Mouse (Mus musculus) thymus, adult 2 months (tissue): ENCODE measurements around the gene Ube4a. TPM values are rescaled to one million over a fixed set of nuclear protein-coding genes. Genes with fewer than 3 reads are reported as not detected.

Experiments
- DNase-seq: peaks from one replicate; pipeline ENCODE4 v3.0.0; 2021
- H3K27ac ChIP-seq: fragments of 200-500 bp; 2 replicates; pipeline ENCODE4 v1.5.1; 2012; ENCODE audit warnings: low read length, control low read depth; ENCODE audit not compliant: control insufficient read depth, insufficient read depth
- H3K27me3 ChIP-seq: fragments of 200-500 bp; 2 replicates; pipeline ENCODE4 v1.6.1; 2012; ENCODE audit warnings: mild to moderate bottlenecking, low read length, moderate library complexity, mixed read lengths; ENCODE audit not compliant: control insufficient read depth, insufficient read depth
- H3K36me3 ChIP-seq: fragments of 200-500 bp; 2 replicates; pipeline ENCODE4 v1.6.1; 2012; ENCODE audit warnings: mild to moderate bottlenecking, low read length, moderate library complexity; ENCODE audit not compliant: control insufficient read depth, insufficient read depth
- H3K4me1 ChIP-seq: fragments of 200-500 bp; replicated peaks from 2 replicates; pipeline ENCODE4 v1.6.1; 2012; ENCODE audit warnings: low read length; ENCODE audit not compliant: control insufficient read depth, insufficient read depth
- H3K4me3 ChIP-seq: fragments of 200-500 bp; 2 replicates; pipeline ENCODE4 v1.5.1; 2012; ENCODE audit warnings: mild to moderate bottlenecking, low read length, control low read depth, moderate library complexity; ENCODE audit not compliant: control insufficient read depth, insufficient read depth
- CTCF ChIP-seq: fragments of 200-500 bp; IDR thresholded peaks from 2 replicates; pipeline ENCODE4 v1.5.1; 2012; ENCODE audit warnings: mild to moderate bottlenecking, control low read depth, low read length, moderate library complexity, borderline replicate concordance; ENCODE audit not compliant: control insufficient read depth, poor library complexity, insufficient read depth; ENCODE audit errors: extremely low read depth
- POLR2A ChIP-seq: fragments of 200-500 bp; IDR thresholded peaks from 2 replicates; pipeline ENCODE4 v1.6.1; 2012; ENCODE audit warnings: mild to moderate bottlenecking, low read length, control low read depth, moderate library complexity; ENCODE audit not compliant: control insufficient read depth, poor library complexity, insufficient read depth; ENCODE audit errors: extremely low read depth
- WGBS: fragments of 180-500 bp; shearing (Covaris S2); methylation state at CpG from one replicate; pipeline ENCODE4 v1.1.7; 2018; 5-methylcytosine and 5-hydroxymethylcytosine counted together
- polyA plus RNA-seq: library from polyadenylated mRNA; depleted of rRNA; stranded (reverse); fragments of >200 nt; gene quantifications from 2 replicates; pipeline ENCODE4 v1.2.3, GENCODE M21; 2012; rRNA removed

Gene Ube4a
- polyA plus RNA-seq, 1 experiment: 23.7 TPM

DNA sequence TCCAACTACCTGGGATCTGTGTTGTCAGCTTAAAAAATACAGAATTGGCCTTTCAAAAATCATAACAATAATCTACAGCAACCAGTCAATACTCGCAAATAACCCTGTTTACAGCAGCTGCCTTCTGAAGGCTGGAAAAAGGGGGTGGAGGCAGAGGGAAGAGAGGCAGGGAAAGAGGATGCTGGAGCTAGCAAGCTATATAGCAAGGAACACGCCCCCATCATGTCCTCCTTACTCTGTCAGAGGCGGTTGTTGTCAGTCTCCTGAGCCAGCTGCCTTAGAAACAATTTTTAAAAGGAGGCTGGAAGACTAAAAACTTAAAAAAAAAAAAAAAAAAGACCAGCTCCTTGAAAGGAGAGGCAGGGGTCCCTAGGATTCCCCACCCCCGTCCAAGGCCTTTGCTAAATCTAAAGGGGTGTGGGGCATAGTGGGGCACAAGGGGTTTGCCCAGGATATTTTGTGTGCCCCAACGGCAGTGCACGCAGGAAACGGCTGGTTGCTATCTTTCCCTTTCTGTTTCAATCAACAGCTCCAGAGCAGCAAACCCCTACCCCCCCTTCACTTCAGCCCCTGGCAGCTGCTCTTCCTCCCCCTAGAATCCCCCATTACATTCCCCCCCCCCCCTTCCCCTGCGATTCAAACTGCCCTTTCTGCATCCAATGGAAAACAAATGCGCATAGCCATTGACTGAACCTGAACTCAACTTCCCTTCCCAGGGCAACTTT is 86.5 kb downstream of the Ube4a start:
- Histone ChIP-seq H3K27me3 (no peaks in the 10 kb centered on the region), H3K36me3 (no peaks in the 10 kb centered on the region; the same call in 1 of the 2 replicates), H3K4me1 (peaks cover 24% of the 10 kb centered on the region), H3K4me3 (peak overlapping the region; percentile 94), H3K27ac (peak overlapping the region; percentile 91)
- DNase-seq: peak; percentile 50
- TF ChIP-seq POLR2A: no peak
- TF ChIP-seq CTCF: no peak
- WGBS: 3% methylated on average over 9 of the region's 9 CpGs

GRCm38 (mm10) chr9:44877686-44878085 is 87.7 kb downstream of the Ube4a start:
- no peak overlapping the region for H3K27ac ChIP-seq
- H3K4me1 ChIP-seq: peaks cover 20% of the 10 kb centered on the region
- no peak overlapping the region for H3K4me3 ChIP-seq
- DNase-seq: no peak
- no peaks in the 10 kb centered on the region; the same call in 1 of the 2 replicates for H3K36me3 ChIP-seq
- WGBS: 94% methylated on average over 7 of the region's 7 CpGs
- TF ChIP-seq POLR2A (no peak), CTCF (no peak)
- H3K27me3 ChIP-seq: no peaks in the 10 kb centered on the region

DNA sequence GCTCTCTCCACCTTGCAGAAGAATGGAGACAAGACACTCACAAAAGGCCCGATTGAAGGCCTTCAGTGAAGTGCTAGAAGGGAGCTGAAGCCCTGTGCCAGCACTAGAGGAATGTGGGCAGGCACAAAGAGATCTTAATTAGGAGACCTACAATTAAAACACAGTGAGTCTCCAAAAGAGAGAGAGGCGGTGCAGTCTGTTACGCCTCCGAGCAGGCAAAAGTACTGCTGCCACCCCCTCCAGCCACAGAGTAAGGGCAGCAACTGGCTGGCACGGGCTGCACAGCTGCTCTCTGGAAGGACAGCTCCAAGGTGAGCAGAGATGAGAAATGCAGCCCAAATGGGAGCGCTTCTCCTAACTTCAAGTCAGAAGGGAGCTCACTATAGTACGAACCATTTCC is 89.9 kb downstream of the Ube4a start:
- H3K27ac ChIP-seq: no peak overlapping the region
- peaks cover 16% of the 10 kb centered on the region for H3K4me1 ChIP-seq
- TF ChIP-seq POLR2A (no peak), CTCF (no peak)
- no peak overlapping the region for H3K4me3 ChIP-seq
- H3K36me3 ChIP-seq: no peaks in the 10 kb centered on the region; the same call in 1 of the 2 replicates
- H3K27me3 ChIP-seq: no peaks in the 10 kb centered on the region
- DNase-seq: no peak
- 54% methylated on average over 7 of the region's 7 CpGs for WGBS

DNA sequence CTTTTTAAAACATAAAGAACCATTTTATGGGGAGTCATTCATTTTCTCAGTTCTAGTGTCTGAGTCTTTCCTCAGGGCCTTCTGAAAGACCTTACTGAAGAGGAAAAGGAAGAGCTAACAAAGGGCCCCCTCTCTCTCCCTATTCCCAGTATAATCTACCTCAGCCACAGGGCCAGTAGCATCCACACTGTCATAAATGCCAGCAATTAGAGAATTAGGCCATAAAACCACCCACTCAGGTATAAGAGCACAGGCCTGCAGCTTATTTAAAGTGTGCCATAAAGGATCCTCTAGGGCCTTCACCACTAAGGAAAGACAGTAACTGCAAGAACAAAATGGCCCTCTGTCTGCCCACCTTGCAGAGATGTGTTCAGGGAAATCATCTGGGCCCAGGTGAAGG is 91.2 kb downstream of the Ube4a start:
- TF ChIP-seq POLR2A: no peak
- TF ChIP-seq CTCF: no peak
- no peak for DNase-seq
- Histone ChIP-seq H3K4me1 (peaks cover 12% of the 10 kb centered on the region), H3K4me3 (no peak overlapping the region), H3K36me3 (no peaks in the 10 kb centered on the region; the same call in 1 of the 2 replicates), H3K27ac (no peak overlapping the region), H3K27me3 (no peaks in the 10 kb centered on the region)

- WGBS: 65% methylated on average over 5 of the region's 5 CpGs
- H3K36me3 ChIP-seq: no peaks in the 10 kb centered on the region; the same call in 1 of the 2 replicates
Measured at GRCm38 (mm10) chr9:44873665-44874064, 91.7 kb downstream of the Ube4a start.

More at GRCm38 (mm10) chr9:44873665-44874064, 91.7 kb downstream of the Ube4a start:
- TF ChIP-seq POLR2A: no peak
- no peak for TF ChIP-seq CTCF
- Histone ChIP-seq H3K4me1 (peaks cover 10% of the 10 kb centered on the region), H3K4me3 (no peak overlapping the region), H3K27me3 (no peaks in the 10 kb centered on the region), H3K27ac (no peak overlapping the region)
- DNase-seq: no peak

Other genes with a start within 250 kb of the Ube4a start
- 16.5 and 27.3 TPM in 2 replicates for gene Phldb1, start 230.4 kb downstream of the Ube4a start, polyA plus RNA-seq
- gene Arcn1, start 197.8 kb downstream of the Ube4a start, polyA plus RNA-seq: 42.0 and 43.1 TPM in 2 replicates
- 35.1 and 42.2 TPM in 2 replicates for gene Ift46, start 197.7 kb downstream of the Ube4a start, polyA plus RNA-seq
- gene Tmem25, start 166.3 kb downstream of the Ube4a start, polyA plus RNA-seq: 1.5 and 2.6 TPM in 2 replicates
- gene Ttc36, start 162.5 kb downstream of the Ube4a start, polyA plus RNA-seq: 4.3 and 5.3 TPM in 2 replicates
- 71.4 and 81.9 TPM in 2 replicates for gene Kmt2a, start 84.3 kb downstream of the Ube4a start, polyA plus RNA-seq
- gene Atp5l, start 44.9 kb downstream of the Ube4a start, polyA plus RNA-seq: 159 and 250 TPM in 2 replicates
- 183 and 216 TPM in 2 replicates for gene Cd3g, start 14.8 kb upstream of the Ube4a start, polyA plus RNA-seq
- 214 and 262 TPM in 2 replicates for gene Cd3d, start 16.2 kb upstream of the Ube4a start, polyA plus RNA-seq
- gene Cd3e, start 44.0 kb upstream of the Ube4a start, polyA plus RNA-seq: 343 and 451 TPM in 2 replicates
- 10.1 and 11.6 TPM in 2 replicates for gene Mpzl2, start 74.2 kb upstream of the Ube4a start, polyA plus RNA-seq
- gene Mpzl3, start 89.6 kb upstream of the Ube4a start, polyA plus RNA-seq: 5.3 and 7.3 TPM in 2 replicates
- 2.5 and 3.5 TPM in 2 replicates for gene Jaml, start 113.6 kb upstream of the Ube4a start, polyA plus RNA-seq
- 5.2 and 9.8 TPM in 2 replicates for gene Scn2b, start 152.2 kb upstream of the Ube4a start, polyA plus RNA-seq
- gene Scn4b, start 172.8 kb upstream of the Ube4a start, polyA plus RNA-seq: 20.5 and 26.2 TPM in 2 replicates
- gene BC049352, start 216.4 kb upstream of the Ube4a start, polyA plus RNA-seq: 1.7 and 4.5 TPM in 2 replicates
- 7.4 and 16.1 TPM in 2 replicates for gene Tmprss4, start 238.5 kb upstream of the Ube4a start, polyA plus RNA-seq